15 mouse cellular contexts compared by ENCODE assay signal in the genomic region with DNA sequence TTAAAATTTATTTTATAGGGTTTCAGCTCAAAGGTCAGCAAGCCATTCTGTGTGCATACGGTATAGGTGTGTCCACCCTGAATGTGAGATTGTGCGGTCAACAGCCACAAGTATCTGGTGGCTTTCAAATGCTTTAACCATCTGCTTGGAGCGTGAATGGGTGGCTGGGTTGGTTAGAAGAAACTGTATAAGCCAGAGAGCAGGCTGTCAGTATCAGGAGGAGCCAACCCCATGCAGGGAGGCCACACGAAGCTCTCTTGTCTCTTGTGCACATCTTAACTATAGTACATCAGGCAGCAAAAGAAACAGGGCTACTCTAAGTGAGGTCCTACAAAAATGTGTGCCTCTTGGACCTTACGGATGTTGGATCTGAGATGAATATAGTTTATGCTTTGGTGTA.
"Had no signal": no experiment of that assay in that cellular context is flagged by ENCODE, and none has a peak within 500 bp of the region (broad histone marks: within the 10 kb centered on the region; RNA-seq: fewer than 3 reads in every experiment).

No protein-coding gene starts in this region.

- H3K9ac ChIP-seq: neural tube, embryonic 15.5 days; stomach, embryonic 15.5 days had no signal

- H3K4me2 ChIP-seq: neural tube, embryonic 15.5 days; stomach, embryonic 15.5 days had no signal

- H3K9me3 ChIP-seq: neural tube, embryonic 15.5 days; stomach, embryonic 15.5 days had no signal

- H3K4me3 ChIP-seq: neural tube, embryonic 15.5 days; stomach, embryonic 15.5 days had no signal

- H3K27ac ChIP-seq: neural tube, embryonic 15.5 days; stomach, embryonic 15.5 days; stomach, postnatal 0 days had no signal

- DNase-seq: retina, postnatal 1 day; right cerebral cortex, adult 18-20 months; right cerebral cortex, postnatal 14 days; right cerebral cortex, postnatal 25 days; right cerebral cortex, postnatal 4 days; spleen, adult 18-20 months; thymus, adult 18-20 months; thymus, adult 2 months; thymus, postnatal 14 days; thymus, postnatal 25 days; thymus, postnatal 36 days; thymus, postnatal 4 days had no signal

- H3K27me3 ChIP-seq: neural tube, embryonic 15.5 days; stomach, embryonic 15.5 days had no signal
